Mouse (Mus musculus): ENCODE results near the gene Pgm2l1. TPM values are rescaled to one million over a fixed set of nuclear protein-coding genes. Genes with fewer than 3 reads are reported as not detected.

The Pgm2l1 gene
- total and polyA plus RNA-seq, 3 experiments: 5.7 to 10.5 TPM; not detected in 1

- no peak overlapping the region for H3K4me3 ChIP-seq (ENCODE audit: control insufficient read depth in 1 of 2, insufficient read depth in 1 of 2, low read depth in 2 of 2, low read length in 2 of 2)
- H3K9me3 ChIP-seq (replicated peaks; ENCODE audit: insufficient read depth, low read length): no peaks in the 10 kb centered on the region
- no peak for TF ChIP-seq HCFC1 (IDR thresholded peaks at IDR 0.05; ENCODE audit: low read depth, low read length)
- no peak overlapping the region for H3K9ac ChIP-seq (ENCODE audit: control insufficient read depth, low read depth, low read length, poor library complexity, severe bottlenecking)
- H3K36me3 ChIP-seq (ENCODE audit: control insufficient read depth in 1 of 2, insufficient read depth in 2 of 2, low read length in 2 of 2): no peaks in the 10 kb centered on the region; a peak in 1 of 4 replicates
- no peak overlapping the region for H3K27ac ChIP-seq (ENCODE audit: control insufficient read depth, low read depth, low read length)
- H3K79me2 ChIP-seq (ENCODE audit: control insufficient read depth, insufficient read depth, low read length, poor library complexity): no peaks in the 10 kb centered on the region
- H3K4me1 ChIP-seq (ENCODE audit: control insufficient read depth in 1 of 2, insufficient read depth in 2 of 2, low read length in 2 of 2): no peaks in the 10 kb centered on the region
- no peak for DNase-seq (ENCODE audit: low read depth, low spot score)
- H3K27me3 ChIP-seq (ENCODE audit: control insufficient read depth in 1 of 2, insufficient read depth in 2 of 2, low read length in 2 of 2): peaks cover 0 to 4% of the 10 kb centered on the region in 2 experiments; a peak in 2 of 4 replicates
These were observed 56.1 kb downstream of the Pgm2l1 start for GRCm38 (mm10) chr7:100283298-100283697.

- DNase-seq (ENCODE audit: low read depth, low spot score): no peak
- no peaks in the 10 kb centered on the region for H3K79me2 ChIP-seq (ENCODE audit: control insufficient read depth, insufficient read depth, low read length, poor library complexity)
- TF ChIP-seq CTCF (IDR thresholded peaks at IDR 0.05 in 2 of 3, conservative IDR thresholded peaks at IDR 0.05 in 1 of 3; ENCODE audit: control insufficient read depth in 1 of 3, insufficient read depth in 1 of 3, low read depth in 2 of 3, low read length in 3 of 3, poor library complexity in 1 of 3, severe bottlenecking in 1 of 3) (peak in 1 of 3 experiments; percentile 9; a peak in 1 of 6 replicates), SIN3A (IDR thresholded peaks at IDR 0.05; ENCODE audit: low read length) (no peak)
- H3K36me3 ChIP-seq (ENCODE audit: control insufficient read depth in 1 of 2, insufficient read depth in 2 of 2, low read length in 2 of 2): no peaks in the 10 kb centered on the region; a peak in 1 of 4 replicates
- H3K27ac ChIP-seq (ENCODE audit: control insufficient read depth, low read depth, low read length): no peak within 1 kb of the TSS
- no peak within 1 kb of the TSS for H3K9ac ChIP-seq (ENCODE audit: control insufficient read depth, low read depth, low read length, poor library complexity, severe bottlenecking)
- 0 out of 4 replicates have a peak, but pooled peaks cover 0 to 5% of the 10 kb centered on the region in 2 experiments for H3K4me1 ChIP-seq (ENCODE audit: control insufficient read depth in 1 of 2, insufficient read depth in 2 of 2, low read length in 2 of 2)
- H3K27me3 ChIP-seq (ENCODE audit: control insufficient read depth in 1 of 2, insufficient read depth in 2 of 2, low read length in 2 of 2): peaks cover 0 to 4% of the 10 kb centered on the region in 2 experiments; a peak in 2 of 4 replicates
- no peak within 1 kb of the TSS for H3K4me3 ChIP-seq (ENCODE audit: control insufficient read depth in 1 of 2, insufficient read depth in 1 of 2, low read depth in 2 of 2, low read length in 2 of 2)
- H3K9me3 ChIP-seq (replicated peaks; ENCODE audit: insufficient read depth, low read length): no peaks in the 10 kb centered on the region
These were observed 58.2 kb downstream of the Pgm2l1 start, which contains the start of gene P4ha3 for GRCm38 (mm10) chr7:100285383-100285782. TSS of gene P4ha3 (plus strand) at chr7:100285520.

GRCm38 (mm10) chr7:100287748-100288578 lies 60.8 kb downstream of the Pgm2l1 start:
- H3K27ac ChIP-seq (ENCODE audit: control insufficient read depth, low read depth, low read length): no peak overlapping the region
- DNase-seq (ENCODE audit: low read depth, low spot score): peak; percentile 76
- H3K36me3 ChIP-seq (ENCODE audit: control insufficient read depth in 1 of 2, insufficient read depth in 2 of 2, low read length in 2 of 2): no peaks in the 10 kb centered on the region; a peak in 1 of 4 replicates
- 0 out of 4 replicates have a peak, but pooled peaks cover 0 to 5% of the 10 kb centered on the region in 2 experiments for H3K4me1 ChIP-seq (ENCODE audit: control insufficient read depth in 1 of 2, insufficient read depth in 2 of 2, low read length in 2 of 2)
- TF ChIP-seq MYB (IDR thresholded peaks at IDR 0.05; ENCODE audit: low read depth, low read length): no peak
- TF ChIP-seq ELF1 (IDR thresholded peaks at IDR 0.05; ENCODE audit: low read depth, low read length): no peak
- TF ChIP-seq NRF1 (IDR thresholded peaks at IDR 0.05; ENCODE audit: insufficient read depth, low read depth, low read length, poor library complexity, severe bottlenecking): no peak
- TF ChIP-seq ZNF384 (IDR thresholded peaks at IDR 0.05; ENCODE audit: low read depth, low read length): peak; percentile 70; the same call in 1 of the 2 replicates
- peak; percentile 16; the same call in 1 of the 2 replicates for TF ChIP-seq RCOR1 (IDR thresholded peaks at IDR 0.05; ENCODE audit: low read depth, low read length)
- TF ChIP-seq TCF12 (IDR thresholded peaks at IDR 0.05; ENCODE audit: low read depth, low read length): no peak
- no peak for TF ChIP-seq KAT2A (conservative IDR thresholded peaks at IDR 0.05; ENCODE audit: low read depth, low read length)
- no peaks in the 10 kb centered on the region for H3K79me2 ChIP-seq (ENCODE audit: control insufficient read depth, insufficient read depth, low read length, poor library complexity)
- H3K4me3 ChIP-seq (ENCODE audit: control insufficient read depth in 1 of 2, insufficient read depth in 1 of 2, low read depth in 2 of 2, low read length in 2 of 2): peak overlapping the region; percentile 16 to 22; a peak in 3 of 4 replicates
- peaks cover 0 to 2% of the 10 kb centered on the region in 2 experiments; a peak in 2 of 4 replicates for H3K27me3 ChIP-seq (ENCODE audit: control insufficient read depth in 1 of 2, insufficient read depth in 2 of 2, low read length in 2 of 2)
- H3K9me3 ChIP-seq (replicated peaks; ENCODE audit: insufficient read depth, low read length): no peaks in the 10 kb centered on the region
- no peak overlapping the region for H3K9ac ChIP-seq (ENCODE audit: control insufficient read depth, low read depth, low read length, poor library complexity, severe bottlenecking)

All from MEL (cell line).